Mouse (Mus musculus) embryonic facial prominence, embryonic 11.5 days (tissue): ENCODE data around the gene Pcsk5. TPM values are rescaled to one million over a fixed set of nuclear protein-coding genes. Genes with fewer than 3 reads are reported as not detected.

Source experiments
- ATAC-seq: fragments of 200-750 bp; cut with Nextera tagmentation; replicated peaks from 2 replicates; pipeline ENCODE4 v1.8.0; 2017; ENCODE audit warnings: low read depth; ENCODE audit not compliant: insufficient number of reproducible peaks, low FRiP score, low TSS enrichment
- DNase-seq: peaks from one replicate; pipeline ENCODE4 v3.0.0-alpha.2; 2015; ENCODE audit warnings: low spot score
- H3K27ac ChIP-seq: fragments of 300-500 bp; sonication (generic); replicated peaks from 2 replicates; pipeline ENCODE4 v1.5.1; 2014; ENCODE audit warnings: mild to moderate bottlenecking, low read depth, low read length, control low read depth
- H3K27me3 ChIP-seq: fragments of 300-500 bp; sonication (generic); 2 replicates; pipeline ENCODE4 v1.6.1; 2014; ENCODE audit warnings: mild to moderate bottlenecking, low read length, moderate library complexity, mixed read lengths; ENCODE audit not compliant: control insufficient read depth, insufficient read depth
- H3K36me3 ChIP-seq: fragments of 300-500 bp; sonication (generic); replicated peaks from 2 replicates; pipeline ENCODE4 v1.6.1; 2014; ENCODE audit warnings: low read depth, mild to moderate bottlenecking, low read length, moderate library complexity, mixed read lengths; ENCODE audit not compliant: control insufficient read depth, insufficient read depth
- H3K4me1 ChIP-seq: fragments of 300-500 bp; sonication (generic); 2 replicates; pipeline ENCODE4 v1.6.1; 2014; ENCODE audit warnings: low read length, mixed read lengths; ENCODE audit not compliant: control insufficient read depth, insufficient read depth
- H3K4me2 ChIP-seq: fragments of 300-500 bp; sonication (generic); 2 replicates; pipeline ENCODE4 v1.6.1; 2014; ENCODE audit warnings: low read depth, mild to moderate bottlenecking, control low read depth, low read length, moderate library complexity
- H3K4me3 ChIP-seq: fragments of 300-500 bp; sonication (generic); 2 replicates; pipeline ENCODE4 v1.5.1; 2014; ENCODE audit warnings: low read depth, low read length, control low read depth
- H3K9ac ChIP-seq: fragments of 300-500 bp; sonication (generic); replicated peaks from 2 replicates; pipeline ENCODE4 v1.6.1; 2014; ENCODE audit warnings: mild to moderate bottlenecking, control low read depth, low read length
- H3K9me3 ChIP-seq: fragments of 300-500 bp; sonication (generic); replicated peaks from 2 replicates; pipeline ENCODE4 v1.6.1; 2016; ENCODE audit warnings: mild to moderate bottlenecking, low read length, inconsistent platforms, mixed read lengths; ENCODE audit not compliant: control insufficient read depth
- WGBS: fragments of 180-500 bp; shearing (Covaris S2); extraction: QIAGEN DNeasy Blood & Tissue Kit; methylation state at CpG from one replicate; pipeline ENCODE4 v1.1.7; 2014; 5-methylcytosine and 5-hydroxymethylcytosine counted together
- polyA plus RNA-seq: library from polyadenylated mRNA; unstranded; fragments of >200 nt; fragmentation: Nextera tagmentation; extraction: Ambion mirVana; gene quantifications from 2 replicates; pipeline ENCODE4 v1.2.1, GENCODE M21; 2014

The Pcsk5 gene
- polyA plus RNA-seq, result 17.0 and 20.4 TPM in 2 replicates

DNA sequence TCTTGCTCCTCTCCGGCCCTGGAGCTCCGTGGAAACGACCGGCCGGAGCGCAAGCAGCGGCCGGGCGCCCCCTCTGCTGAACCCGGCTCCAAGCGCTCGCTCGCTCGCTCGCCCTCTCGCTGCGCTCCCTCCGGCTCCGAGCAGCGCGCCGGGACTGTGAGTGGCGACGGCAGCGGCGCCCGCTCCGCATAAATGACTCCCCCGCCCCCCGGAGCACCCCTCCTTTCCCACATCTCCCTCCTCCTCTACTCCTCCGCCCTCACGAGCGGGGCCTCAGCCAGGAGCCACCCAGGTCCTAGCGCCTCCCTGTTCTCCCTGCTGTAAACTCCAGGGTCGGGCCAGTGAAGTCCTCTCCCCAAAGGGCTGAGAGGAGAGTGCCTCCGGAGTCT lies at the start of gene Pcsk5:
Pcsk5 (minus strand) TSS at position 162 of the 389 bp plus-strand sequence.
- Histone ChIP-seq H3K4me2 (peak within 1 kb of the TSS; percentile 56), H3K9me3 (no peaks in the 10 kb centered on the region), H3K9ac (peak within 1 kb of the TSS; percentile 90), H3K27ac (peak within 1 kb of the TSS; percentile 74), H3K4me3 (peak within 1 kb of the TSS; percentile 79), H3K36me3 (no peaks in the 10 kb centered on the region), H3K27me3 (no peaks in the 10 kb centered on the region), H3K4me1 (no peaks in the 10 kb centered on the region)
- peak; percentile 94 for DNase-seq
- peak; percentile 97 for ATAC-seq
- 0% methylated on average over 35 of the region's 36 CpGs for WGBS

DNA sequence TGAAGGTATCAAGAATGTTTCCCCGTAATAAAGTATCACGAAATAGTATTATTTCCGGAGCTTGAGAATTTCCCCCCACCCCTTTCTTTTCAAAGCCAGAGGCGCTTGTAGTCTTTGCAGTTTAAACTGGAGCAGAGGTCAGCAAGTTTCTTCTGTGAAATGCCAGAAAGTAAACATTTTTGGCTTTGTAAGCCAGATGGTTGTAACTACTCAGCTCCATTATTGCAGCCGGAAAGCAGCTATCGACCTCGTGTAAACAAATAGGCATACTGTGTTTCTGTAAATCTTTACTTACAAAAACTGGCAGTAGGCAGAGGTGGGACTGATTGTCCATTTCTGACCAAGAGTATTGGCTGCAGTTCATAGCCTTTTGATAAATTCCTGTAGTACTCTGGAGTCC lies 38.4 kb upstream of the Pcsk5 start:
- DNase-seq (peak; percentile 9), ATAC-seq (no peak)
- H3K4me3 ChIP-seq, result no peak overlapping the region
- no peaks in the 10 kb centered on the region for H3K4me1 ChIP-seq
- H3K9ac ChIP-seq, result no peak overlapping the region
- no peaks in the 10 kb centered on the region for H3K9me3 ChIP-seq
- 49% methylated on average over 7 of the region's 7 CpGs for WGBS
- H3K27me3 ChIP-seq, result no peaks in the 10 kb centered on the region
- no peaks in the 10 kb centered on the region for H3K36me3 ChIP-seq
- no peak overlapping the region for H3K4me2 ChIP-seq
- no peak overlapping the region for H3K27ac ChIP-seq

DNA sequence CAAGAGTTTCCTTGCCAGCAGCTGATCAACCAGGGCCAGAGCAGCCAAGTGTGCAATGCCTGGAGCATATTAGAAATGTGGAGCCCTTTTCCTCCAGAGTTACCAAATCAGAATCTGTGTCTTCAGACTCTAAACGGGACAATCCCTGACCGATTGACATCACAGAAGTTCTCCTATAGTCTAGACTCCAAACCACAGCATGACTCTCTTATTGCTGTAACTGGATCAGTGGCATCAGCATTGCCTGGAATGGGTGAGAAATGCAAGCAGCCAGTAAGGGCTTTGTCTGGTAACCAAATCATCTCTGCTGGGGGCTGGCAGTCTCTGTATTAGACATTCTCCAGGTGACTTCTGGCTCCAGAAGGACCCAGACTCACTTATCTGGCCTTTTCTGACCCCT lies 37.0 kb upstream of the Pcsk5 start:
- Histone ChIP-seq H3K9ac (no peak overlapping the region), H3K27me3 (no peaks in the 10 kb centered on the region), H3K36me3 (no peaks in the 10 kb centered on the region), H3K9me3 (no peaks in the 10 kb centered on the region), H3K4me2 (no peak overlapping the region), H3K4me1 (no peaks in the 10 kb centered on the region), H3K27ac (no peak overlapping the region), H3K4me3 (no peak overlapping the region)
- WGBS, result 52% methylated on average over 2 of the region's 2 CpGs
- no peak for ATAC-seq
- peak; percentile 9 for DNase-seq

DNA sequence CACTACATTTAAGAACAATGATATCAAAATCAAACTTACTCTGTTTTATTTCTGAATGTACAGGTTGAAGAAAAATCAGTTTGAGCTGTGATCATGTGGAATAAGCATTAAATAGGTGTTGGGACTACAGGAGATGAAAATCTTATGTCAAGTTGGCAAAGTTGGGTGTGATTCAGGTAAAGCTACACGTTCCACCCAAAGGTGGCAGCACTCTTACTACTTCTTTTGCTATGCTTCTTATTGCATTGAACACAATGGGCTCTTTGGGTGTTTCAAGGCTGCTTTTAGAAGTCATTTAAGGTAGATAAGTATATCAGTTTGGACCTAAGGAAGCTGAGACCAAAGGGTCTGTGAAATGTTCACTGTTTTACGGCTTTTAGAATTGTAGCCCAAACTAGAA lies 36.3 kb upstream of the Pcsk5 start:
- Histone ChIP-seq H3K9ac (no peak overlapping the region), H3K36me3 (no peaks in the 10 kb centered on the region), H3K4me2 (no peak overlapping the region), H3K9me3 (no peaks in the 10 kb centered on the region), H3K27ac (no peak overlapping the region), H3K4me3 (no peak overlapping the region), H3K4me1 (no peaks in the 10 kb centered on the region), H3K27me3 (no peaks in the 10 kb centered on the region)
- ATAC-seq (no peak), DNase-seq (peak; percentile 20)
- WGBS, result 63% methylated on average over 2 of the region's 2 CpGs

DNA sequence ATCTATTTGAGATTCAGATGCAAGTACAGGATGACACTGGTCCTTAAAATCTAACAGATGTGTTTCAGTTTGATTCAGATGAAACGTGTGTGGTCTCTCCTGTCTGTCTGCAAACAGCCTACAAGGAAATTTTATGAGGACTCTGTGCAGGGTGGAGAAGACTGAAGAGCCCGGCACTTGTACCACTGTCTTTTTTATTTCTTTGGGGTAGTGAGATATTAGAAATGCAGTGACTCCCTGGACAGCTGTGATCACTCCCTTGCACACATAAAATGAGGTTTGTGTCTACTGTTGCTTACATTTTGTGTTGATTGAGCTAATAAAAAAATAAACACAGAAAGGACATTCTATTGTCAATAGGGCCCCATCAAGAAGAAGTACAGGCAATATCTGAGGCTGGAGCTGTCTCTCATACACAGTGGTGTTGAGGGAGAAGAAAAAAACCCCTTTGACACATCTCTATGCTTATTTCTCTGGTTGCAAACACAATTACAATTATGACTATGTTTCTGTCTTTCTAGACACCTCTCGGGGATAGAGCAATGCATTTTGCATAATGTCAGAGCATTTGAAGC lies 29.0 kb upstream of the Pcsk5 start:
- no peak overlapping the region for H3K9ac ChIP-seq
- H3K36me3 ChIP-seq, result no peaks in the 10 kb centered on the region
- H3K27ac ChIP-seq, result no peak overlapping the region
- ATAC-seq, result no peak
- H3K4me3 ChIP-seq, result no peak overlapping the region
- 83% methylated on average over 3 of the region's 3 CpGs for WGBS
- H3K4me2 ChIP-seq, result no peak overlapping the region
- no peaks in the 10 kb centered on the region for H3K4me1 ChIP-seq
- DNase-seq, result no peak
- no peaks in the 10 kb centered on the region for H3K27me3 ChIP-seq
- H3K9me3 ChIP-seq, result no peaks in the 10 kb centered on the region

DNA sequence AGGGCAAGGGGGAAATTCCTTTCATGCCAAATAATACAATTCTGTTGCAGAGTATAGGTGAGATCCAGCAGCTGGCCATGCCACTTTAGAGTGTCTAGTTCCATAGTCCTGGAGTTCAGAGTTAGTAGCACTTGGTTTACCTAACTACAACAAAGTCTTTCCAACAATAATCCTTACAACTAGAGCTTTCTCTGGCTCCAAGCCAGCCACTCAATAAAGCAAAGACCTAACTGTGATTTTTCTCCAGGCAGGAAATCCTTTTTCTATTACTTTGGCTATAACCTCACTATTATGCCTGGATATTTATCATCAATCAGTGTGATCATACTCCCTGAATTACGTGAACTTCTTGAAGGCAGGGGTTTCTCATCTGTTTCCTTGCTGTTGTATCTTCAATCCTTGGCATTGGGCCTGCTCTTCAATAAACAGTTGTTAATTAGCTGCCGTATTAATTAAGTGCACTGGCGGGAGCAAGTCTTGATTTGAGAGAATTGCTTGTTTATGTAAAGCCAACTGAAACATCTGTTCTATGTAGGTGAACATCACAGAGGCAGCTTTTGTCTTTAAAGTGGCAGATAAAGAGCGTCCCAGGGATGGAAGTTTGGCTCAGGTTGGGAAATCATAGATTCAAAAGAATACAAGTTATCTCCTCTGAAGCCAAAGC lies 23.1 kb upstream of the Pcsk5 start:
- Histone ChIP-seq H3K4me1 (no peaks in the 10 kb centered on the region), H3K36me3 (no peaks in the 10 kb centered on the region), H3K27me3 (no peaks in the 10 kb centered on the region), H3K4me2 (no peak overlapping the region), H3K4me3 (no peak overlapping the region), H3K9me3 (no peaks in the 10 kb centered on the region), H3K9ac (no peak overlapping the region), H3K27ac (no peak overlapping the region)
- 63% methylated on average over 4 of the region's 4 CpGs for WGBS
- no peak for ATAC-seq
- no peak for DNase-seq

DNA sequence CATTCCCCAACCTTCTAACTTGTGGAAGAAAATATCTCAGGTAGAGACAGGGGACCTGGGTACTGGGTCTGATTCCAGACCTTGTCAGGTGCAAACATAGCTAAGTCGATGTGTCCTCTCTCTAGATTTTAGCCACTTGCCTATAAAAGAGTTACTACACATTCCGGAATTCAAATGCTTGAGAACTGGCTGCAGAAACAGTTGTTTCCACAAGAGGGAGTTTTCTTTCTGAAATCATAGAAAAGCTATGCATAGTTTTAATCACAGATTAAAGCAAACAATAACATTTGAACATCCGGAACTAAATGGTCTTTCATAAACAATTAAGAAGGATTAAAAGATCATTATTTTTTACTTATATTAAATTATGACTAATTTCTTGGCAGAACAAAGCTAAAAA lies 19.3 kb upstream of the Pcsk5 start:
- 62% methylated on average over 3 of the region's 3 CpGs for WGBS
- H3K4me1 ChIP-seq, result no peaks in the 10 kb centered on the region

DNA sequence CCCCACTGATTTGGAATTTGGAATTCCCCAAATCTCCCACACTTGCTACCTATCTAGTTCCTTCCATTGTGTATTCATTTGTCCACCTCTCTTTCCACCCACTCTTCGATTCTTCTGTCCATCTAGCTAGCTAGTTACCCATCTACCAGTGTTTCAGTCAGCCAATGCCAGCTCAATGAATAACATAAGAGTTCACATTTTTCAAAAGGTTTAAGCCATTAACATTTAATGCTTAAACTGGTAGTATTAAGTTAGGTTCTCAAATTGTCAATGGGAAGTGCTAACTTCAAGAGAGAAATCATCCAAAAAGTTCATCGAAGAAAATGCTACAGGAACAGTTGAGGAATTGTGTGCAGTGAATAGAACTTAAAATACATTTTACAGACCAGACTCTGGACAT lies 11.0 kb upstream of the Pcsk5 start:
- no peak overlapping the region for H3K4me2 ChIP-seq
- H3K4me1 ChIP-seq, result no peaks in the 10 kb centered on the region
- DNase-seq (no peak), ATAC-seq (no peak)
- no peaks in the 10 kb centered on the region for H3K27me3 ChIP-seq
- H3K9ac ChIP-seq, result no peak overlapping the region
- WGBS, result 90% methylated on average over 2 of the region's 2 CpGs
- H3K4me3 ChIP-seq, result no peak overlapping the region
- H3K9me3 ChIP-seq, result no peaks in the 10 kb centered on the region
- H3K27ac ChIP-seq, result no peak overlapping the region
- H3K36me3 ChIP-seq, result no peaks in the 10 kb centered on the region

More for the DNA sequence above, 19.3 kb upstream of the Pcsk5 start:
- H3K9ac ChIP-seq, result no peak overlapping the region
- no peaks in the 10 kb centered on the region for H3K36me3 ChIP-seq
- no peak overlapping the region for H3K27ac ChIP-seq
- H3K4me2 ChIP-seq, result no peak overlapping the region
- peak; percentile 64 for DNase-seq
- H3K9me3 ChIP-seq, result no peaks in the 10 kb centered on the region
- H3K27me3 ChIP-seq, result no peaks in the 10 kb centered on the region
- H3K4me3 ChIP-seq, result no peak overlapping the region
- ATAC-seq, result no peak
